Mouse (Mus musculus) right cerebral cortex, adult 2 months (tissue): Measurements from ENCODE around the gene Cct3.
"Not testable (repeated sequence)": the region's sequence is repeated elsewhere in the genome, so short reads cannot be mapped to it uniquely, and the experiment has no call there.

Experiments
- DNase-seq, 2 experiments: peaks; one replicate each; pipeline ENCODE4 v3.0.0; 2021 to 2022; ENCODE audit warnings: low spot score in 2 of 2

The Cct3 gene

DNA sequence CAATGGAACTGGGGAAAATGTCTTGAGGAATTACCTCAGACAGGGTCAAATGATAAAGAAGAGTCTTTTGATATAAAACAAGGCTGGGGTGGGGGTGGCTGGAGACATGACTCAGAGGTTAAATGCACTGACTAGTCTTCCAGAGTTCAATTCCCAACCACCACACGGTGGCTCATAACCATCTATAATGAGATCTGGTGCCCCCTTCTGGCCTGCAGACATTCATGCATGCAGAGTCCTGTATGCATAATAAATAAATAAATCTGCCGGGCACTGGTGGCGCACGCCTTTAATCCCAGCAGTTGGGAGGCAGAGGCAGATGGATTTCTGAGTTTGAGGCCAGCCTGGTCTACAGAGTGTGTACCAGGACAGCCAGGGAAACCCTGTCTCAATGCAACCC lies 4.9 kb upstream of the Cct3 start:
- DNase-seq, result peak; percentile 15 to 17

DNA sequence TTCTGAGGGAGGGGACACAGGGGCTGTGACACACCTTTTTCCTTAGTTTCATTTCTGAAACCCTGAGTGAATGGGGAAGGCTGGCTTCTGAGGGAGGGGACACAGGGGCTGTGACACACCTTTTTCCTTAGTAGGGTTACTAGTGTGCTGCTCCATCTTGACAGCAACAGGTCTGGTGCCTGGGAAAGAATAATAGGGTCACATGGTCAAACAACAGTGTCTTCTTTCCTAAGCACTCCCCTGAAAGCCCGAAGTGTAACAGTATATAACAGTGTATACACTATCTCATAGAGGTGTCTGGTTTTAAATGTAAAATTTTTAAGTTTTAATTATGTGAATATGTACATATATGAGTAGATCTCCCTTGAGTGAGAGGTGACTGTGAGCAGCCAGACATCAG lies 1.6 kb upstream of the Cct3 start:
- not testable (repeated sequence) for DNase-seq

DNA sequence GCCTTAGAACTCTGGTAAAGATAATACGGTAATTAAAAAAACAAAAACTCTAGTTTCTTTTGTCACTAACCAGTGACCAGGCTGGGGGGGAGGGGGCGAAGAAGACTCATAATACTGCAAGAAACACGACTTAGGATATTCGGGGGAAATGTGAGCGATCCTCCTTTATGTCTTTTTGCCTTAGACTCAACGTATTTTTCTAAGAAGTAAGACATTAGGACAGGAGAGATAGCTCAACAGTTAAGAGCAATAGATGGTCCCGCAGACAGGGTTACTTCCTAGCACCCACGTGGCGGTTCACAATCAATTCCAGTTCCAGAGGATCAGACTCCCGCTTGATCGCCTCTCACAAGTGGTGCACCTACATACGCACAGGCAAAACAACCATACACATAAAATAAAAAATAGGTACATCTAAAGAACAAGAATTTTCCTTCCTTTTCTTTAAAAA lies 781 bp upstream of the Cct3 start:
- no peak for DNase-seq

DNA sequence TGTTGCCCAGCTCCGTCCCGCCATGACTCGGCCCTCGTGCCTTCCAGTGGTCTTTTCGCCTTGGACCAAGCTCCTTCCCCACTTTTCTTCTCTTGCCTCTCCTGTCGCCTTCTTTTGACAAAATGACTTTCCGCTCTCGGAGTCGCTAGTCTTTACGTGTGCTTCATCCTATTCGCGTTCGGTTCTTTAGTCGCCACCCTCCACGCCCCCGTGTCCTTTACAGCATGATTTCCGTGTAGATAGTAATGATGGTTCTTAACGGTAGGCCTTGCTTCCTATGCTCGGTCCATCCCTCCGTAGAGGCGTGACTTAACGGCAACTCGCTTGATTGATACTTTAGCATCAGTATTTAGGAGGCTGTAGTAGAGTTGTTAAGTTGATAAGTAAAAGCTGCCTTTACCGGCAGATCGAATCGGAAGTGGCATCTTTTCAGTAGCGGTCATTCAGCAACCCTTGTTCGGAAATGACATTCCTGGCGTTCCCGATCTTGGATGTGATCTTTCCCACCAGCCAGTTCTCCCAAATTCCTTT lies 470 bp downstream of the Cct3 start:
- DNase-seq, result peak; percentile 63 to 69

DNA sequence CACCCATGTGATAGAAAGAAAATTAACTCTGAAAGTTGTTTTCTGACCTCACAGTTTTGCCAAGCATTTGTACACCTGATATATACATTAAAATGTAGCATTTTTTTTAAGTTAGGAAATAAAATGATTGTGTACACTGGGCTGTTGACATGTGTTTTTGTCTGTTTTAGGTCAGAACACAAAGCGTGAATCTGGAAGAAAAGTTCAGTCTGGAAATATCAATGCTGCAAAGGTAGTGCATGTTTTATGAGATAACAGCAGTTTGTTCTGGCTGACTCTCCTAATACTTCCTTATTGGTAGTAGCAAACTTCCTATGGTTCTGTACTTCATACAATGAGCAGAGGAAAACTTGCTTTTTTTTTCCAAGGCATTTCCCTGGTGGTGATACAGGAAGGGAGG lies 2.3 kb downstream of the Cct3 start:
- DNase-seq, result no peak

DNA sequence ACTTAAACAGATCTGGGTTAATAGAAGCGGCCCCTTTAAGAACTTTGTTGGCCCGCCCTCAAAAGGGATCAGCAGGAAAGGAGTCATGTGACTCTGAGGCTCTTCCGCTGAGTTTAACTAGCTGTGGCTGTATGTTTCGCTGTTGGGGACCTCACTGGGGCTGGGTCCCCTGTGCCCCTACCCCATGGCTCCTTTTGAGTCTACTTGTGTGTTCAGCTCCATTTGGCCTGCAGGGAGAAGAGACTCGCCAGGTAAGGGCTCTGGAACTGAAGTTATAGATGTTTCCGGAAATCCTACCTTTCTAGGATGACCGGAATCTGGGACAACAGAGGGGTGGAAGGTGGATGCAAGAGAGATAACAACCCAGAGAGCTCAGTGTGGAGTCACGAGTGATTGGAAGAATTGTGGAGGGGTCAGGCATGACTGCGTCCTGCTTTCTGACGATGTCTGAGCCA lies 28.1 kb downstream of the Cct3 start, which contains the start of gene Glmp:
Gene Glmp, plus strand, starts transcription at position 73 of the 455 bp plus-strand sequence.
- peak; percentile 59 to 69 for DNase-seq

DNA sequence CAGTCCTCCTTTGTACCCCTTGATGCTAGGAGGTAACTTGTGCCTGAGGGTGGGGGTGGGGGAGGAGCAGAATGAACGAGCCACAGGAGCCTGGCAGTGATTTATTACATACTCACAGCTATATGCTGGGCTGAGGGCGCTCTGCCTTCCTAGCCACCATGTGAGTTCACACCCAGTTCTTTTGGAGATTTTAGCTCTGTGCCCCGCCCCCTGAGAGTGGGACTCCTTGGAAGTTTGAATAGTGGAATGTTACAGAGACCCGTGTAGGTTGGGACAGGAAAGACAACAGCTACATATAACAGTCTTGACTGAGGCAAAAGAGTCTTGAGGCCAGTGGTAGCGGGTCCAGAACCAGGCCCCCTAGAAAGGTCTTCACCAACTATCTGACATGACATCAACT lies 32.0 kb downstream of the Cct3 start:
- no peak for DNase-seq

DNA sequence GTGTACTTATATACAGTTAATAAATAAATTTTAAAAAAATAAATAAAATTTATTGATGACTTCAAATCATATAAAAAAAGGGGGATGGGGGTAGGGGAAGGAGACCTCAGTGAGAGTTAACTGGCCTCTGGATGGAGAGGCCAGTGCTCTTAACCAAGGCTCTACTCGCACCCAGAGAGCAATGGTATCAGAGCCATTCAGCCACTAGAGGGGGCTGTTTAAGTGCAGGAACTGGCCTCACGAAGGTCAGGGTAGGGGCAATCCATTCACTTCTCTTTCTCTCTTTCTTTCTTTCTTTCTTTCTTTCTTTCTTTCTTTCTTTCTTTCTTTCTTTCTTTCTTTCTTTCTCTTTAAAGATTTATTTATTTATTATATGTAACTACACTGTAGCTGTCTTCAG lies 34.4 kb downstream of the Cct3 start:
- no peak for DNase-seq

DNA sequence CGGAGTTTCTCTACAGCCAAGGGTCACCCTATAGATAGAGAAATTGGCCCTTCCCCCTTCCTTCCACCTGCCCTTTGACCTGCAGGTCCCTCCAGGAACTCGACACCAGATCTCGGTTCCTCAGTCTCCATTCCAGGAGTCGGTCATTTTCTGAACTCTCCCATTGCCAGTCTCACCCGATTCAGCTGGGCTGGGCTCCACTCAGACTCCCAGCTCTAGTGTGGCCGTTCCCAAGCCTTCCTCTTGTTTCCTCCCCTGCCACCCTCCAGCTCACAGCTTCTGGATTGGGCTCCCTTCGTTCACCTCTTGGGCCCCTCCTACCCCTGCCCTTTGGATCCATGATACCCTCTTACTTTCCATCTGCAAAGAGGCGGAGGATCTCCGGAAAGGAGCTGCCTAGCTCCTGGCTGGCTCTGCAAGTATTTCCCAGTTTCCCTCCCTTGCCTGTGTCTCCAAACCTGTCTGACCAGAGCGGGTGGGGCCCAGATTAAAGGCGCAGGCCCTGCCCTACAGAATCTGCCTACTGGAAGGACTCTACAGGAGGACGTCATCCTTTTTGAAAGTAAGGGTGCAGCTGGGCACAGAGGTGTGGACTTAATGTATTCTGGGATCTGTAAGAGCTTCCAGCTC lies 37.2 kb downstream of the Cct3 start:
- DNase-seq, result no peak

DNA sequence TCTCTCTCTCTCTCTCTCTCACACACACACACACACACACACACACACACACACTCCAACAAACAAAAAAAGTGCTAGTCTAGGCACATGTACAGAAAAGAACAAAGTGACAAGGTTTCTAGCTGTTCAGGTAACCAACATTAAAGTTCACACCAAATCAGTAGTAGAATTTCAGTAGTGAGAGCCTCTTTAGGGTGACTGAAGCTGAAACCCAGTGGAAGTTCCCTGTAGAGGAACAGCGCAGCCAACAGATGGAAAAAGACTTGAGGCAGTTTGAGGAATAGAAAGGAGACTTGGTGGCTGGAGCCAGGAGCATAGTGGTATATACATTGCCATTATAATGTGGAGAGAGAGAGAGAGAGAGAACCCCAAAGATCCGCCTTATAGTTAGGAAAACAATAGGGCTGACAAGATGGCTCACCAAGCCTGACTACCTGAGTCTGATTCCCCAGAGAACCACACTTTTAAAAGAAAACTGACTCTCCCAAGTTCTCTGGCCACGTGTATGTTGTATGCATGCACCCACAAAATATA lies 38.1 kb downstream of the Cct3 start:
- no peak for DNase-seq

DNA sequence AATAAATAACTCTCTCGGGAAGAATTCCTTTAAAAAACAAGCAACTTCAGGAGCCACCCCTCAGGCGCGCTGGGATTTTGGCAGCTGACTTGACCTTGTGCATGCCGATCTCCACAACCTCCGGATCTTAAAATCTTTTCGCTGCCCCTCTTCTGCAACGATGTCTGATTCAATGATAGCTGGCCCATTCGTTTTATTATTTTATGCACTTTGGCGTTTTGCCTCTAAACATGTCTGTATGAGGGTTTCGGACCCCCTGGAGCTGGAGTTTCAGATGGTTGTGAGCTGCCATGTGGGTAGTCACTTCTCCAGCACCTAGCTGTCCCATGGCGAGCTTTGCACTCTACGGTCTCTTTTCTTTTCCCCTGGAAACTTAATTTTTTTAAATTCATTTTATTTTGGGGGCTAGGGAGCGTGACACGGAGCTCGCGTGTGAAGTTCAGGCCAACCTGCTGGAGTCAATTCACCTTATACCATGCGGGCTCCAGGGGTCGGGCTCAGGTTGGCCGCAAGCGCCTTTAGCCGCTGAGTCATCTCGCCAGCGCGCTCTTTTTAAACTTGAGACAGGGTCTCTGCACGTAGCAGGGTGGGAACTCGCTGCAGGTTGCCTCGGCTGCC lies 38.6 kb downstream of the Cct3 start:
- peak in 1 of 2 experiments; percentile 22 for DNase-seq

DNA sequence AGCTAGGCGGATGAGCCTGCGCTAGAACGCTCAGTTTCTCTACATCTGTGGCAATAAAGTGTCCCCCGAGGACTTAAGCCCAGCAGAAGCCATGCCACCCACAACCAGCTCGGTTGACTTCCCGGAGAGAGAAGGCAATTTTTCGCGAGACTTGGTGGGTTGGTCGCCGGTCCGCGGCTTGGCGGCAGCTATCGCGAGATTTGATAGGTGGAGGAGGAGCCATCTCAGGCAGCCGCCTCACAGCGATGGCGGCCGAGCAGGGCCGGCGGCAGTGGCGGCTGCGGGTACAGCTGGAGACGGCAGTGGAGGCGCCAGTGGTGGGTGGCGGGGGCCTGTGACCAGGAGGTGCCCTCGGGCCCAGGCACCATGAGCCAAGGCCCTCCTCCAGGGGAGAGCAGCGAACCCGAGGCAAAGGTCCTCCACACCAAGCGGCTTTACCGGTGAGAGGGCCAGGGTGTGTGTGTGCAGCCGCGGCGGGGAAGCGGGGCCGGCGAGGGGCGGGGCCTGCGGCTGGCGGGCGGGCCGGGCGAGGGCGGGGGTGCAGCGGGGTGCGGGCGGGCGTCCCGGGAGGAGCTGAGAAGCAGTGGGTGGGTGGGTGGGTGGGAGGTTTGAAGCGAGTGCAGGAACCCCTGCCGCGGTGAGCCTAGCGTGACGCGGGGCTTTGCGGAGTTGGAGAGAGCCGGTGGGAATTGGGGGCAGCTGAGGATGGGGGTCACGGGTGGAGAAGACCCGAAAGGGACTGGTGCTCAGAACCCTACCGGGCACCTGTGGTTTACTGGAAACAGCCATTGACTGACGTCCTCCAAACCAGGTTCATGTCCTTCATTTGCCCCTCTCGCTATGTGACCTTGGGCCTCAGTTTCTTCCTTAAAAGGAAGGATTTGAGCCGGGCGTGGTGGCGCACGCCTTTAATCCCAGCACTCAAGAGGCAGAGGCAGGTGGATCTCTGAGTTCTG lies 39.4 kb downstream of the Cct3 start, which contains the start of the genes Tmem79 and Smg5:
Gene Tmem79, minus strand, starts transcription at position 91 of the 956 bp plus-strand sequence.
Gene Smg5, plus strand, starts transcription at position 203 of the 956 bp plus-strand sequence.
- peak; percentile 96 for DNase-seq

DNA sequence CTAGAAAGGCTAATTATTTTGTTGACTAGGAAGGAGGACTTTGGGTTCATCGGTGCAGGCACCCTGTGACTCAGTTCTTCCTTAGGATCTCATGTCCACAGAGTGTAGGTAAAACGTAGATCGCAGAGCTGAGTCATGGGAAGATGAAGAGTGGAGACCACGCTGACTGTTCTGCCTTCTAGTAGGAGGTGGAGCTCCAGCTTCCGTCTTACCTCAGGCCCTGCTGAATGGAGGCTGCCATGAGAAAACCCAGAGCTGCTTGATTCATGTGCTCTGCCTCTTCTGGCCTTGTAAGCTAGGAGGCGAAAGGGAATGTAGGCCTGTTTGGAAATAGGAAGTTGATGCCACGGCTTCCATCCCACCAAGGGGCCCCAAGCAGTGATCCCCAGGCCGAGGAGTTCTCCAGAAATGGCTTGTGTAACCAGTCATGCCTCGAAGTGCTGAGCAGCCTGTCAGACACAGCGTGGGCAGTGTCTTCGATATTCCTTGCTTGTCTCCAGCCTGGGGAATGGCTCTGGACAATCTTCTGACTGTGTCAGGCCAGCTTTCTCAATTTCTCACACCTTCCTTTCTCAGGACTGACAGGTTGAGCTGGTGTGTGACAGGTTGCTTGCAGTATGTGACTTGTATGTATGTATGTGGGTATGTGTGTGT lies 40.6 kb downstream of the Cct3 start:
- peak; percentile 37 to 50 for DNase-seq

DNA sequence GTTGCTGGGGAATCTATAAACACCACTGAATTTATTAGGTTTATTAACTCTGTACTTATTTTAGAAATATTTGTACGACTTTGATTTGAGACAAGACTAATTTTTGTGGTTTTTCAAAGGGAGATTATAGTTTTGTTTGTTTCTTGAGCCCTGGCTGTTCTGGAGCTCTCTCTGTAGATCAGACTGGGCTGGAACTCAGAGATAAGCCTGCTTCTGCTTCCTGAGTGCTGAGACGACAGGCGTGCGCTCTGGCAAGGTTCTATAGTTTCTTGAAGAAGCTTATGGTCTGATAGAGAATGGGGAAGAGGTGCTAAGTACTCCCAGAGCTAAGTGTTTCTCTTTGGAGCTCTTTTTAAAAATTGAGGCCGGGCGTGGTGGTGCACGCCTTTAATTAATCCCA lies 41.4 kb downstream of the Cct3 start:
- DNase-seq, result no peak

DNA sequence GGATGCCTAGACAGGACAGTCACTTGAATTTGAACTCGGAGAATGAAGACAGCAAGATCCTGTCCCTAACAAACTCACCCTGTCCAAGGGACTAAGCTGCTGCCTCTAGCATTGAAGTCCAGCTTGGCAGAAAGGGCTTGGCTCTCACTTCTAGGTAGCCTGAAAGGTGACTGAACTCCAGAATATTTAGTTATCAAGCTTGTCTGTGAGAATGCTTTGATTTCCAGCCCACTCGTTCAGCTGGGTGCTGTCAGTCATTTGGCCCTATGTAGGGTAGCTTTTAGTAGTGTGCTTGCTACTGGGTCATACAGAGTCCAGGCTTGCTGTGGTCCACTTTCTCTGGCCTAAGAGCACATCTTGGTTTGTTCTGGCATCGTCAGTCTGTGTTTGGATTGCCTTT lies 42.1 kb downstream of the Cct3 start:
- DNase-seq, result no peak

DNA sequence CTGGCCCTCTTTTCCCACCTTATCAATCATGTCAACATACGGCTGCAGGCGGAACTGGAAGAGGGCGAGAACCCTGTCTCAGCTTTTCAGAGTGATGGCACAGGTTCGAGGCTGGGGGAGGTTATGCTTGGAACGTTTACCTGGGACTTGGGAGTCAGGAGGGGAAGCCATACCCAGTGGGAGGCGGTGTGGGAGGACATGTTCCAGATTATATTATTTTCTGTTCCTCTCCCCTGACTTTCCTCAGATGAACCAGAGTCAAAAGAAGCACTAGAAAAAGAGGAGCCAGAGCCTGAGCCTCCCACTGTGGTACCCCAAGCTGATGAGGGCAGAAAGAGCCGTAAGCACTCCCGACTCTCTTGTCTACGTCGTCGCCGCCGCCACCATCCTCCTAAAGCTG lies 53.8 kb downstream of the Cct3 start:
- no peak for DNase-seq

DNA sequence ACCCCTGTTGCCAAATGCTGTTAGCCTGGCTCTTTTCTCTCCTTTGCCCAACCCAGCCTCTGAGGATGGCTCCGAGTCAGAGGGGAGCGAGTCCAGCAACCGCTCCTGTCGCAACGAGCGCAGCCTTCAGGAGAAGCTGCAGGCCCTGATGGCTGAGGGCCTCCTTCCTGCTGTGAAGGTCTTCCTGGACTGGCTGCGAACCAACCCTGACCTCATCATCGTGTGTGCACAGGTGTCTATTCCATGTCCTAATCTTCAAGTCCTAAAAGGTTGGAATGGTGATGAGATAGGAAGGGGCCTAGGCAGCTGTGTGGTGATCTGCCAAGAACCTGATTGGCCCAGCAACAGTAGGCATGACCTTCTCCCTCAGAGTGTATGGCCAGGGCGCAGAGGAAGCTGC lies 56.0 kb downstream of the Cct3 start:
- DNase-seq, result no peak

DNA sequence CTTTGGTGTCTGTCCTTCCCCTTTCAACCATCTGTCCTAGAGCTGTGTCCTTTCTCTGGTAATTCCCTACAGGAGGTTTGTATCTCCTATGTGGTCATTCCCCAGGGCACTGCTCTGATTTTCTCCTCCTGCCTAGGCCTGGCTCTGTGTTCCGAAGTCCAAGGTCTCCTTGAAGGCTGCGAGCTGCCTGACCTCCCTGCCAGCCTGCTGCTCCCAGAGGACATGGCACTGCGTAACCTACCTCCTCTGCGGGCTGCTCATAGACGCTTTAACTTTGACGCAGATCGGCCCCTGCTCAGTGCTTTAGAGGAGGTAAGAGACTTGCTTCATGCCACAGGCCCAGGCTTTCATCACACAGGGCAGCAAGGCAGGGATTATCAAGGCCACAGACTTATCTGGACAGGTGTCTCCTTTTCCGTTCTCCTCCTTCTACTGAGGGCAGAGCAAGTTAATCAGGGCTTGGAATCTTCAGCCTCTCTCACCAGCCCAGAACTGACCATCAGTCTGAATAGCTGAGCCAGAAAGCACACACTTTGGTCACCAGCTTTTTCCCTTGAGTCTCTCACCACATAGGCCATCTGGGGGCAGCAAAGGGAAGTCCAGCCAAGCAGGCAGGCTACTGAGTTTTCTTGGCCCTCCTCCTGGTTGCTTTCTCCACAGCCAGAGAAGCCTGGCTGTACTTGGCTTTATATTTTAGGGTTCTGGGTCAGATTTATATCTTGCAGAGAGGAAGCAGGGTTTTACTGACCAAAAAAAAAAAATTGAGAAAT lies 57.7 kb downstream of the Cct3 start:
- DNase-seq, result no peak

DNA sequence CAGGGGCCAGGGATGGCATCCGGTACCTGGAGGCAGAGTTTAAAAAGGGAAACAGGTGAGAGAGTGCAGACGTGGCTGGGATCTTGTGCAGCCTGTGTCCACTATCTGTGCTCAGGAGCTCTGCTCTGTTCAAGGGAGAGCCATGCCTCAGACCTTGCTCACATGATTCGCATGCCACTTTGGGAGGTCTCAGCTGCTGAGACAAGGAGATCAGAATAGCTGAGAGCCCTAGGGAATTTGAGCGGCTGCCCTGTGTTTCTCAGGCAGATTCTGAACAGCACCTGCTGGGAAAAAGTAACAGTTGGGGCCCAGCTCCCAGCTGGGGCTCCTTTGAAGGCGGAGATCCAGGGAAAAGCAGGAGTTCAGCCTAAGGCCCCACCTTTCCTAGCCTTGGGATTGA lies 62.7 kb downstream of the Cct3 start:
- no peak for DNase-seq

DNA sequence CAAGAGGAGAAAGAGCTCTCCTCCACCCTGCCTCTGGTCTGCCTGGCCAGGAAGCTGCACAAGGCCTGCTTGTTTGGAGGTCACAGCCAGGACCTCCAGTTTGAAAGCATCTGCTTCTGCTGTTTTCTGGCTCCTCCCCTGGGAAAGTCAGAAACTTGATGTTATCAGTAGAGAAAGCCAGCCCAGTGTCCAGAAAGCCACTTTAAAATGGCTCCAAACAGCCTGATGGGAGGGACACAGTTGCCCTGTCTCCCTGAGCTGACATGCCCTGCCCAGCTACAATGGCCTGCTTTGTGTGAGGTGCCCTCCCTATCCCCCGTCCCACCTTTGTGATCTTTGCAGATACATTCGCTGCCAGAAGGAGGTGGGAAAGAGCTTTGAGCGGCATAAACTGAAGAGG lies 63.1 kb downstream of the Cct3 start:
- no peak for DNase-seq
